Comparison of ENCODE assay signal across 11 mouse cellular contexts in the genomic region with DNA sequence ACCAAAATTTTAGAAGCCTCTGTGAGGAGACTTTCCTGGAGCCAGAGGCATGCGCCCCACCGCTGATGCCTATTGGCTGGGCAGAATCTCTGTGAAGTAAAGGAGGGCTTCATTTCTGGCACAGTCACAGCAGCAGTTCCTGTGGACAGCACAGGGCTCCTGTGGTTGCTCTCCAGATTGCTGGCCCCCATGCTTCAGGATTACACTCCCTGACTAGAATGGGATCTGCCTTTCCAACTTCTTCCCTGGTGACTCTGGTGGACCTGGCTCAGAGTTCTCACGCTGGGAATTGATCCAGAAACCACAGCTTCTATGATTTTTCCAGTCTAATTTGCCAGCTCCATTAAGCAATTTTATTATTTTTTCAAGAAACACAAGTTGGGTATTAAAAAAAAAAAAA. TPM values are rescaled to one million over a fixed set of nuclear protein-coding genes. Genes with fewer than 3 reads are reported as not detected.
A peak's percentile ranks its signal among the peaks of the same experiment; 100 is the strongest.
DNase-seq lines count a peak whose midpoint lies in the region; ATAC-seq lines count a peak whose summit lies in the region.
"Had no signal": no experiment of that assay in that cellular context is flagged by ENCODE, and none has a peak within 500 bp of the region (broad histone marks: within the 10 kb centered on the region; RNA-seq: fewer than 3 reads in every experiment).

No protein-coding gene starts in this region.

- no peaks in the 10 kb centered on the region for H3K9me3 ChIP-seq in embryonic facial prominence, embryonic 15.5 days (replicated peaks)
- no peaks in the 10 kb centered on the region for H3K9me3 ChIP-seq in kidney, embryonic 14.5 days (ENCODE audit: control insufficient read depth, low read length)
- H3K9me3 ChIP-seq: kidney, embryonic 15.5 days had no signal

- peak; percentile 45 for DNase-seq in cerebellum, adult 9-11 months
- DNase-seq in lung, postnatal 14 days: peak; percentile 28
- no peak for DNase-seq in lung, postnatal 25 days (ENCODE audit: low spot score)
- peak; percentile 58 to 60 for DNase-seq in heart, postnatal 36 days
- no peak for DNase-seq in right cerebral cortex, adult 2 months (ENCODE audit: low spot score in 2 of 2)

- H3K4me2 ChIP-seq in embryonic facial prominence, embryonic 15.5 days (replicated peaks): no peak overlapping the region
- H3K4me2 ChIP-seq in kidney, embryonic 14.5 days (replicated peaks; ENCODE audit: low read depth, low read length): no peak overlapping the region
- H3K4me2 ChIP-seq: hindbrain, embryonic 14.5 days; kidney, embryonic 15.5 days had no signal

- no peaks in the 10 kb centered on the region; the same call in 1 of the 2 replicates for H3K4me1 ChIP-seq in embryonic facial prominence, embryonic 15.5 days
- no peaks in the 10 kb centered on the region for H3K4me1 ChIP-seq in kidney, embryonic 14.5 days (ENCODE audit: control insufficient read depth, insufficient read depth, low read length)
- H3K4me1 ChIP-seq: kidney, embryonic 15.5 days had no signal

- no peak overlapping the region for H3K9ac ChIP-seq in embryonic facial prominence, embryonic 15.5 days
- no peak overlapping the region for H3K9ac ChIP-seq in kidney, embryonic 14.5 days (ENCODE audit: low read depth, low read length)
- H3K9ac ChIP-seq: hindbrain, embryonic 14.5 days; kidney, embryonic 15.5 days had no signal

- no peak overlapping the region; the same call in 1 of the 2 replicates for H3K27ac ChIP-seq in embryonic facial prominence, embryonic 15.5 days (replicated peaks)
- H3K27ac ChIP-seq in kidney, embryonic 14.5 days (ENCODE audit: low read depth, low read length): no peak overlapping the region
- H3K27ac ChIP-seq: hindbrain, embryonic 14.5 days; kidney, embryonic 15.5 days had no signal

- ATAC-seq in cerebellum, adult (ENCODE audit: insufficient number of reproducible peaks, low FRiP score, low TSS enrichment): no peak
- ATAC-seq in embryonic facial prominence, embryonic 15.5 days (ENCODE audit: insufficient number of reproducible peaks, low FRiP score, low TSS enrichment, low read depth): peak; percentile 78; the same call in 1 of the 2 replicates
- no peak for ATAC-seq in kidney, embryonic 14.5 days (ENCODE audit: low FRiP score, low TSS enrichment)

- H3K36me3 ChIP-seq in embryonic facial prominence, embryonic 15.5 days: no peaks in the 10 kb centered on the region
- no peaks in the 10 kb centered on the region for H3K36me3 ChIP-seq in kidney, embryonic 14.5 days (ENCODE audit: control insufficient read depth, insufficient read depth, low read length)
- H3K36me3 ChIP-seq: kidney, embryonic 15.5 days had no signal

- intact Hi-C loops in heart, postnatal 36 days (cut with DNase I): no loop called here

- H3K27me3 ChIP-seq in embryonic facial prominence, embryonic 15.5 days: no peaks in the 10 kb centered on the region
- H3K27me3 ChIP-seq in kidney, embryonic 14.5 days (ENCODE audit: control insufficient read depth, insufficient read depth, low read length): no peaks in the 10 kb centered on the region
- H3K27me3 ChIP-seq: kidney, embryonic 15.5 days had no signal

- WGBS in embryonic facial prominence, embryonic 15.5 days: 75% methylated on average over 3 of the region's 3 CpGs
- WGBS in kidney, embryonic 14.5 days: 83% methylated on average over 3 of the region's 3 CpGs

- no peak overlapping the region for H3K4me3 ChIP-seq in embryonic facial prominence, embryonic 15.5 days (replicated peaks)
- H3K4me3 ChIP-seq in kidney, embryonic 14.5 days (ENCODE audit: low read length): no peak overlapping the region
- H3K4me3 ChIP-seq: kidney, embryonic 15.5 days had no signal

RNA-seq across cellular contexts. Expression of a gene that starts 28.2 kb away (rescaled TPM):
- polyA plus RNA-seq in embryonic facial prominence, embryonic 15.5 days (2015; fragmentation: Nextera tagmentation; extraction: Ambion mirVana): not detected in 2 replicates
- total RNA-seq in heart, postnatal 36 days (2021): under 1 TPM in 1 of 2 experiments, not detected in 1; 0.14 TPM
- 0.10 TPM in 1 of 2 replicates, not detected in the other for polyA plus RNA-seq in kidney, embryonic 14.5 days (2014; fragmentation: Nextera tagmentation; extraction: Ambion mirVana)
- polyA plus RNA-seq: hindbrain, embryonic 14.5 days; kidney, embryonic 15.5 days; lung, embryonic 16.5 days had no signal

RNA-seq across cellular contexts. Expression of a gene that starts 45.5 kb away (rescaled TPM):
- polyA plus RNA-seq in embryonic facial prominence, embryonic 15.5 days (2015; fragmentation: Nextera tagmentation; extraction: Ambion mirVana): 13.6 and 16.6 TPM in 2 replicates
- total RNA-seq in heart, postnatal 36 days (2021): 10 to 100 TPM; 43.6 to 46.0 TPM
- polyA plus RNA-seq in kidney, embryonic 14.5 days (2014; fragmentation: Nextera tagmentation; extraction: Ambion mirVana): 14.9 and 23.2 TPM in 2 replicates

Comparison
In these comparisons a context has a peak if more than half of its experiments do, and no peak if none do; other contexts are left out.
1. DNase-seq: peak in cerebellum, adult 9-11 months (single experiment), lung, postnatal 14 days (single experiment) and heart, postnatal 36 days (2 of 2); none in lung, postnatal 25 days (single experiment) and right cerebral cortex, adult 2 months (0 of 2).